Mouse (Mus musculus) skeletal muscle tissue, adult 2 months (tissue): Measurements from ENCODE around the gene Btg3.

Experiments used
- DNase-seq: peaks from one replicate; pipeline ENCODE4 v3.0.0-alpha.2; 2012; ENCODE audit warnings: low read depth, low spot score

Btg3 gene

DNA sequence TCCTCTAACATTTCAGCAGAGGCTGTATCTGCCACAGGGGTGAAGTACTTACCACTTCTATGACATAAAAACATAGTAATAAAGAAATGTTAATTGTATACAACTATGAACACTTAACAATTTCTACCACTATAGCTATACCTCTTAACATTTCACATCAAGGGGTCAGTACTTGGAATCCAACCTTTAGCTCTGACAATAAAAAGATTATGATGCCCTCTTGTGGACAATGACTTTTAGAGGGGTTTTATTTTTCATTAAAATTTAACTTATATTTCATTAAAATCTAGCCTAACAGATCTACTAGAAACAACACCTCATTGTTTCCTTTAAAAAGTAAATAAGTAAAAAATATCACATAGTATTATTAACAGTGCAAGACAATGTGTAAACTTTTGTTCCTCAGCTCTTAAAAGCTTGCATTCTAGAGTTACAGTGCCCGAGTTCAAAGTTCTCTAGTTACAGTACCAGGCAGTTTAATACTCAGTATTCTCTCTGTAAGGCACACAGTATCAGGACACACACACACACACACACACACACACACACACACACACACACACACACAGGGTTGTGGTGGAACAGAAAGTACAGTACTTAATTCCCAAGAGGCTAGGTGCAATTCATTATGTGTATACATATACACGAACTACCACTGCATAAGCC, 30.2 kb downstream of the Btg3 start:
- no peak for DNase-seq

DNA sequence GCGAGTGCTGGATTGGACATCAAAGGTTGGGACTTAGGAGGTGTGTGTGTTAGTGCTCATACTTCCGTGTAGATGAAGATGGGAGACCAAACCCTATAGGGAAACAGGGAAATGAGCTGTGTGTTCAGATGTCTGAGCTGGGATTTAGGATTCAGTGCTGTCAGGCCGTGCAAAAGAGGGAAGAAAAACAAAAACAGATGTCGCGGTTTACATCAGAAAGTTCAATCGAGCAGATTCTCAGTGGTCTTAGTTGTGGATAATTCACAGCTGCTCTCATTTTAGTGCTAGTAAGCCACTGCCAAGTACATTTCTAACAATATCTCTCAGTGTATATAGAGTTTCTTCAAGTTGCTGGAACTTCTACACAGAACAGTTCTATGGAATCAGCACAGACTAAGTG, 33.2 kb downstream of the Btg3 start:
- DNase-seq = no peak

DNA sequence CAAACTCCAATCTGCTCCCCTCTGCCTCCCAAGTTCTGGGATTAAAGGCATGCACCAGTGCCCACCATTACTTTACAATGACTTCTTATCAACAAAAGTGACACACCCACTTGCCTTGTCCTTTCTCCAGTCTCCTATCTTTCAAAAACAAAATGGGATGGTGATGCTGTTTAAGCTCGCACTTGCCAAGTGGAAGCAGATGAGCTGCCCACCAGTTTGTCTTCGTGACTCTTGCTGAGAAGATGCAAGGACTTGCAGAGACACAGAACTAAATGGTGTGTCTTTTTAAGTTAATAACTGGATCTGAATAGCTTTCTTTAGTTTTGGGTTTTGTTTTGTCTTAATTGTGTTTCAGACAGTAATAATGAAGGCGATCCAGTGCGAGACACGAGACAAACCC, 34.2 kb downstream of the Btg3 start:
- no peak for DNase-seq

DNA sequence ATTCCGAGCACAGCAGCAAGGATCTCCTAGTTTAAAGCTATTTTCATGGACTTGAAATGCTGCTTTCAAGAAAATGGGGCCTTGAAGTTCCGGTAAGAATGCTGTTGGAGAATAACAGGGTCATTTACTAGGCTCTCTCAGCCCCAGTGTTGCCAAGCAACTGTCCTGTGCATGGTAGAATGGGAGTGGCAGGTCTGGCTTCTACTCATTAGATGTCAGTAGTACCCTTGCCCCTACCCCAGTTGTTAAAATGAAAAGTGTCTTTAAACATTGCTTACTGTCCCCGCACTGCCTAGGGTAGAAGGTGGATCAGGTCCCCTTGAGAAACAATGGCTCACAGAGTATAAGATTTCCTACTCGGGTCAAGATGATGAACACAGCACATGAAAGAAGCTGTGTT, 35.6 kb downstream of the Btg3 start:
- no peak for DNase-seq

DNA sequence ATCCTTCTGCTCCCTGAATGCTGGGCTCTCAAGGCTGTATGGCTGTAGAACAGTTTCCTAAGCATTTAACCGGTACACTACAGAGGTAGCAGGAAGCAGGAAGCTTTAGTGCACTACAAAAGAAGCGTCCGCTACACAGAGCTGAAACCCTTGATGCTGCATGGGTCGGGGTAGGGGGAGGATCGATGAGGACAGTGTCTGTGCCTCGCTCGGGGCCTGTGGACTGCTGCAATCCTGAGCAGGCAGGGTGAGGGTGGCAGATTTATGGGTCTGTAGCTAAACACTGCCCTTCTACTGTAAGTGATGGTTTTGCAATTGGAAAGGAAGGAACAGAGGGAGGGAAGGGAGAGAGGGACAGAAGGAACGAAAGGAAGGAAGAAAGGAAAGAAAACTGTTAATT, 39.8 kb downstream of the Btg3 start:
- no peak for DNase-seq

DNA sequence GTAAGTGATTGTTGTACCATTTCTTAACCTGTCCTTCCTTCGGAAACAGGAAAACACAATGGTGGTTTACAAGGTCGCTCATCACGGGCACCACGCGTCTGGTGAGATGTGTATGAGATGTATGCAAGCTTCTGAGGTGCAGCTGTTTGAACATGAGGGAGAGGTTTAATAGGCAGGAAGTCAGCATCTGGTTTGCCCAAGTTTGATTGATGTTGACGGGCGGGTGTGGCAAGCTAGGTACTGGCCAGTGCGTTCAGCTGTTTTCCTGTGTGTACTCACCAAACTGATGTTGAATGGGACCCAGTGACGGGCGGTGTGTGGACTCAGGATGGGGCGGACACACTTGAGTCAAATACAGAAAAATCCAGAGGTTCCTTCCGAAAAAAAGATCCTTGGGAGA, 49.0 kb downstream of the Btg3 start:
- no peak for DNase-seq

DNA sequence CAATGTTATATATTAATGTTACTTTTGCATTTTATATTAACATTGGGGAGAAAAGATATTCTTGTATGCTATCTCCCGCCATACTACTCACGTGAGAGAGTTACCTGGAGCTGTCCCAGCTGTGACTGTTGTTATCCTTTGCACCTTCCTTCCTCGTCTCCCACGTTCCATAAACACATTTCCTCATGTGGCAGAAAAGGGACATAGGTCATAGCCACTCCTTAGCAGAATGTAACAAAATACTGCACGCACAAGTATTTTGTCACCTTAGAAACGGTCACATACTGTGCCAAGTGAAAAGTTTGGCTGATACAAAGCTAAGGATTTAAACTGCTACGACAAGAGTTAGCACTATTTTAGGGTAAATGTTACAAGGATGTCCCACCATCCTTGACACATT, 49.4 kb downstream of the Btg3 start:
- DNase-seq = no peak

DNA sequence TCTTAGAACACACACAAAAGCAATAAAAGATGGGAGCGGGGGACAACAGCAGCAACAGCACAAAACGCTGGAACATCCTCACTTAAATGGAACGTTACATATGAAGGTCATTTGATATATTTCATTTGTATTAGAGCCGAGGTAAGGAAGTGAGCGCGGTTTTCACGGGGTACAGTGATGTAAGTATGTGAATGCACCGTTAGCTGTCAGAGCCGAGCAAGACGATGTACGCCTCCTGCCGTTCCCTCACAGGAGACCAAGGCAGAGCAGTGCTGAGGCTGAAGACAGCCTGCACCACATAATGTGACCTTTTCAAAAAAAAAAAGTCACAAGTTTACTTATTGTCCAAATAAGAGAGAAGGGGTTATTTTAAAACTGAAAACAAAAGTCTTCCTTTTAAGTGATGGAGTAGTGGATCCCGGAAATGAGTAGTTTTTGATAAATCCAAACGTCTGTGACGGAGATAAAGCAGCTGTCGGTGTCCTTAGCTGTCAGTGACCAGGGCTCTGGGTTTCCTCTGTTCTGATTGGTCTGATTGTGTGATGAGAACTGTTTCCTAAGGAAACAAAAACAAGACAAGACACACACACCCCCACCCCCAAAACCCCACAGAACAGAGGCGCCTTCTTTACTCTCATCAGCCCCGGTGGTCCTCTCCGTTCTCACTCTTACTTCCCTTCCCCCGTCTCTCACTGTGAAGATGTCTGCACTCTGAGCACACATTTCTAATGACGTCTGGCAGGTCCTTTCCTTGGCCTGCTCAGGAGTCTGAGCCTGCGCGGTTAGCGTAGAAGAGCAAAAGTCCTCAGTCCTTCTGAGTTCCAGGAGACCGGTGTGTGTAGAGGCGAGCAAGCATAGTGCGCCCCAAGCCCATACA, 50.8 kb downstream of the Btg3 start:
- no peak for DNase-seq

DNA sequence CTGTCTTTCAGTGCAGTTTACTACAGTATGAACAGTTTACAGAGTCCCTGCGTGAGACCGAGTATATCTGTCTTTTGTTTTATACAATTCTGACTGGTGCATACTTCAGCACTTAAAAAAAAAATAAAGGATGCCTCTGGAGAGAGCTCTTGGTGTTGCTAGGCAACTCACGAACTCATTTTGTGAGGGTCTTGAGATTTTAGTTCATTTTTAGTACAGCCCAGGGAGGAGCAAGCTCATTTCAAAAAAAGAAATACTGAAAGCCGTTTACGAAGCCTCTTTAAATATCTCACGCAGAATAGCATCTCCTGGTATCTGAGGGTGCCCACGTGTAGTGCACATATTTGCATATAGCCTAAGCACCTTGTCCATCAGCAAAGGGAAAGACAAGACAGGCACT, 54.9 kb downstream of the Btg3 start:
- no peak for DNase-seq

DNA sequence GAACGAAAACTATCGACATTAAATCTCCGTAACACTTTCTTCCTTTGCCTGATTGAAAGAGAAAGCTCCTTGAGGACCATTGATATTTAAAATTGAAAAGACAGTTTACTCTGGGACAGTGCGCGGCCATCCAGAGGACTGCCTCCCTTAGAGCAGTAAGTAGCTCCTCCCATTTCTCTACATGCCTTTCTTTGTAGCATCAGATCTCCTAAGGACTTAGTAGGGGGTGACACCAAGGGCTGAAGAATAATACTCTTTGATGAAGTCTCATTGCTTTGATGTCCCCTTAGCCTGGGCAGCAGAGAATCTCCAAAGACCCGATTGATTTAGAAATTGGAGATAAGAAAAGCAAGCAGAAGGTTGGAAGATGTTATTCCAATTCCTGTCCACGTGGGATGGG, 55.4 kb downstream of the Btg3 start:
- DNase-seq = no peak

DNA sequence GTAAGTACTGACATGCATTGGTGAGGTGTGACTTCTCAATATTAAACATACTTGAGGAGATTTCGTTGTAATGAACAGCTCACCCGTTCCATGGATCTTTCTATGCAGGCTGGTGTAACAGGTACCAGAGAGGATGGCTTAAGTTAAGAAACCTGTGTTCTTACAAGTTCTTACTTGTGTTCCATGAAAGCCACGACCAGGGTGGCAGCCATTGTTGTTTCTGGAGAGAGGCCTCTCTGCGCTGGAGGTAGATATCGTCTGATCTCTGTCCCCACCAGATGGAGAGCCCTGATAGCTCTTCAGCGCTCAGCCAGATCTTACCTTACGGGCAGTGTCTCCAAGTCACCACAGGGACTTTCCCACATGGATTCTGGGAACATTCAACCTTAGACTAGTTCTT, 57.3 kb downstream of the Btg3 start:
- DNase-seq = no peak

DNA sequence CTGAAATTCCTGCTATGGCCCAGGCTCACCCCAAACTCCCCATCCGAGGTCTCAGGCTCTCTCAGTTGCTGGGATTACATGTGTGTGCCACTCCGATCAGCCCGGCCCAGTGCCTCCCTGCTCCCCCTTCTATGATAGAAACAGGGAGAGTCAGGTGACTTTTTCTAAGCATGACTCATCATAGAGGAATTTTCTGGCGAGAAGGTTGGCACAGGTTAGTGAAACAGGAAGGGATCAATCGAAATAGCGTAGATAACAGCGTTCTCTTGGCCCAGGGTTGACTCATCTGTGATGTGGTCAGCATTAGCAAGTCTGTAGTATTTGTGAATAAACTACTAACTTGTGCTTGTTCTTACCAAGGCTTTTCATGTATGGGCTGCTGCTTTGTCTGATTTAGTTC, 59.0 kb downstream of the Btg3 start:
- DNase-seq = no peak

DNA sequence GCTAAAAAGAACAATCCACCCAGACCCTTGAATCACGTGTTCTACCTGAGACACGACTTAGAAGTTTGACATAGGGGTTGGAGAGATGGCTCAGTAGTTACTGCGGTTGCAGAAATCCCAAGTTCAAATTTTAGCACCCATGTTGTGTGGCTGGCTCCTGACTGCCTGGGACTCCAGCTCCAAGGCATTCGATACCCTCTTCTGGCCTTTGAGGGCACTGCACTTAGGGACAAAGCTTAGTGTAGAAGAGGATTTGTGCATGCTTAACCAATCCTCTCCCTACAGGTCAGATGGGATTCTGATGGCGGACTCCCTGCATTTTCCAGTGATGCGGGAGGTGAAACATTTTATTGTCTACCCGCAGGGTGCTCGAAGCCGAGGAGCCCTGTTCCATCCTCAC, 60.1 kb downstream of the Btg3 start:
- DNase-seq = peak; percentile 22

DNA sequence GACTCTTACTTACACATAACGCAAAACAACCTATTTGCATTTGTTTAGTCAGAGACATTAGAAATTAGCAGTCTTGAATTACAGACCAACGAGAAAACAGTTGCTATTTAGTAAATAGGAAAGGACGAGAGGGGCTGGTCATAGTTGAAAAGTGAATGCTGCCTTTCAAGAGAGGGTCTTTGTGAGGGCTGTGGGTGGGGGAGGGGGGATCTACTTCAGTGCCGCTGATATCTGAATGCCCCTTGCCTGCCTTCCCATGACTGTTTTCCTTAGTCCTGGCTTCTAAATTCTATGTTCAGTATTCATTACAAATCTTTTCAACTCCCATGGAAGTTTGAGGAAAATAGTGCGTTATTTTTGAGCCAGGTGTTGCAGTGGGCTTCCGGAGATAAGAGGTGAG, 63.0 kb downstream of the Btg3 start:
- DNase-seq = no peak

DNA sequence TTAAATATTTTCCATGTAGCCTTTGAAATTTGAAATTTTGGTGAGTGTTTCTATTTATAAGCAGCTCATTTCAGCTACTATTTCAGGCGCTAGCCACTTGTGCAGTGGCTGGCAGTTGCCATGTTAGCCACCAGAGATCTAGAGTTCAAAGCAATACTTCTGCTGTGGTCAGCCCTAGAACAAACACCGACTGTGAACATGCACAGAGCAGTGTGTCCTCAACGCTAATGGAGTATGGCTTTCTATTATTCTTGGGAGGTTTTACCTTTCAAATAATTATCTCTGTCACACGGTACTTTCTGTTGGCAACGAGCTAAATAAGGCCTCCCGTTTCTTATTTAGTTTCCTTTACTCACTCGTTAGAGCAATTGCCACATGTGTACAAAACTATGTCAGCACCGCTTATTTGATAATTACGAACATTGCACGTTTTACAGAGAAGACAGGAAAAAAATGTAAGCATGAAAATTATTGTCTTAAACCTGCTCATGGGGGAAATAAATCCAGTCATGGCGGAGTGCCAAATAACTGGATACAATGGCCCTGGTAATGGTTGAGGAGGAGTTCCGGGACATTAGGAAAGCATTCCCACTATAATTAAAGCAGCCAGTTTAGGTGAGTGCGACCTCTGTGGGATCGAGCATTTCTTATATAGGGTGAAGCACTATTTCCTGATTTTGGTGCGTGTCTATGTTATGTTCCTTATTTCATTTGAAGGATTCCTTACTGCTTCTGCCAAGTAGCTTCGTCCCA, 63.7 kb downstream of the Btg3 start:
- no peak for DNase-seq

DNA sequence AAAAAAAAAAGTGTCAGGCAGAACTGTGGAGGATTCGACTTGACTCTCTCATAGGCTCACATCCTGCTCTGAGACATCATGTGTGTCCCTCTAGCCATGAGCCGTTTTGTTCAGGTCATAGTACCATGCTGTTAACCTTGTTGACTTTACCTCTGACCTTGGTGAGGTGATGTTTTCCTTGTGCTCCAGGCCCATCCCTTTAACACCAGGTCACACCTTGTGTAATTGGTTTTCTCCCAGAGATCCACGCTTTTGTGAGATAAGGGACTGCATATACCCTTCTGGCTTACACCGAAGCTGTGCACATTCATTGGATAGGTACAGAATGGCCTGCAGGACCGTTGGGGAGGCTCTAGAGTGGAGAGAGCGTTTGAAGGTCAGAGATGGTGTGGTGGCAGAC, 67.7 kb downstream of the Btg3 start:
- DNase-seq = no peak

DNA sequence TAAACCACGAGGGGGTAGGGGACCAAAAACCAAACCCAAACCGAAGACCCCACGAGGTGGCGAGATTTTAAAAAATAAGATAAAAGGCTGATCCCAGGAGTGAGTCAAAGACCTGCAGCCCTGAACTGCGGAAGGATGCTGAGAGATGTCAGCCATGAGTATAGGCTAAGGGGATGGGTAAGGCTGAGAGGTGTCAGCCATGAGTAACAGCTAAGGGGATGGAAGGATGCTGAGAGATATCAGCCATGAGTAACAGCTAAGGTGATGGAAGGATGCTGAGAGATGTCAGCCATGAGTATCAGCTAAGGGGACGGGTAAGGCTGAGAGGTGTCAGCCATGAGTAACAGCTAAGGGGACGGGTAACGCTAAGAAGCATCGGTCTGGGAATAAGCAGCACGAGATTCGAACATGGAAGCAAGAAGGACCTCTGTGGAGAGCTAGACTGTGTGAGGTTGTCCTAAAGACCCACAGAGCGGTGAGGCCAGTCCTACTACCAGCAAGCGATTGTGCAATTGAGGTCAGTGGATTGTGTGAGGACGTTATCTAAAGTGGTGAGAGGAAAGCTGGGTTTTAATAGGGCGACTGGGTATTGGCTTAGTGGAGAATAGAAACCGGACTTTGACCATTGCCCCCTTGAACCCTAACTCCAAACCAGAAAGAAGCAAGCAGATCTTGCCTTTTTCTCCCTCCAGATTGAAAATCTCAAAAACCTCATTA, 69.4 kb downstream of the Btg3 start:
- DNase-seq = no peak

DNA sequence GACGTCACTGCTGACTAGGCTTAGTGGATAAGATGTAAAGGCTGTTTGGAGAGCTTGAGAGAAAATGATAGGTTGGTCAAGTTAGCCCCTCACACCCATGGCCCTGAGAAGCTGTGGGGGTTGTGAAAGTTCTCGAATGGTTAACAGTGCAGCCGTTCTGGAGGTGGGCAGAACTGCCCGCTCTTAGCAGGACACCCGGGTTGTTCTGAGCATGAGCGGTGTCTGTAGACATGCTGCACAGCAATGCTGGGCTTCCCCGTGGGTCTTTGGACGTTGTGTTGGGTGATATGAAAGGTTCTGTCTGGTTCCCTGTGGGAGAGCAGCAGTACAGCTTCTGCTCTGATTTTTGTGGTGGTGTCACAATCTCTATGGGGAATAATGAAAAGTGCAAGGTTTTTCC, 70.4 kb downstream of the Btg3 start:
- no peak for DNase-seq

DNA sequence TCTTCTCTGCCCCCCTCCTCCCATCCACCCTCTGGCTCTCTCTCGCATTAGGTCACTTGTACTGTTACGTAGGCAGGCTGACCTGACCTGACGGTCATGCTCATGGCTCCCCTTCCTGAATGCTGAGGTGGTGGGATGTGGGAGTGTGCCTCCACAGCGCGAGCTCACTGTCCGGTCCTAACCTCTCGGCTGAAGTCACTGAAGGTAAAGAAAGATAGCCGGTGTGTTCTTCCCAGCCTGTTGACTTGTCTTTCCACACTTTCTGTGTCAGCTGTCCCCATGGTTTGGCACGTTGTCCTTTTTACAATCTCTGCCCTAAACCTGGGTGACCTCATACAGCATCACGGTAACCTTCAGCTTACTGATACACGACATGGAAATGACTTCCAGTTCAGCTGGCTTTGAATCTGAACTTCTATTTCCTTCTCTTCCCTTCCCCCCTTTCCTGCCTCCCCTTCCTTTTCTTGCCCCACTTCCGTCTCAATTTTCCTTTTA, 71.3 kb downstream of the Btg3 start:
- DNase-seq = no peak

DNA sequence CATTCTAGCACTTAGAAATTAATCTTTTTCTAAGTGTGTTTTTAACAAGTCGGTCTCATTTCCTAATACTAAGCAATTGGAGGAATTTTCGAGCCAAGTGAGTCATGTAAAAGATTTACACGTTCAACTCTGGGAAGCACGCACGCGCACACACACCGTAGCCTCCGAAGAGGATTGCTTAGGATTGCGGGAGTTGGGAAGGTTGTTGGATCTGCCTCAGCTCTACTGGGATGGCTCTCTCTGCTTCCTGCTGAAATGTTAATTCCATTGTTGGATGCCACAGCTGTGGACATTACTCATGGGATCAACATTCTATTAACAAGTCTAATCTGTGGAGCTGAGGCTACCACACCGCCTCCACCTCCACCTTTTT, 74.3 kb downstream of the Btg3 start:
- DNase-seq = no peak

DNA sequence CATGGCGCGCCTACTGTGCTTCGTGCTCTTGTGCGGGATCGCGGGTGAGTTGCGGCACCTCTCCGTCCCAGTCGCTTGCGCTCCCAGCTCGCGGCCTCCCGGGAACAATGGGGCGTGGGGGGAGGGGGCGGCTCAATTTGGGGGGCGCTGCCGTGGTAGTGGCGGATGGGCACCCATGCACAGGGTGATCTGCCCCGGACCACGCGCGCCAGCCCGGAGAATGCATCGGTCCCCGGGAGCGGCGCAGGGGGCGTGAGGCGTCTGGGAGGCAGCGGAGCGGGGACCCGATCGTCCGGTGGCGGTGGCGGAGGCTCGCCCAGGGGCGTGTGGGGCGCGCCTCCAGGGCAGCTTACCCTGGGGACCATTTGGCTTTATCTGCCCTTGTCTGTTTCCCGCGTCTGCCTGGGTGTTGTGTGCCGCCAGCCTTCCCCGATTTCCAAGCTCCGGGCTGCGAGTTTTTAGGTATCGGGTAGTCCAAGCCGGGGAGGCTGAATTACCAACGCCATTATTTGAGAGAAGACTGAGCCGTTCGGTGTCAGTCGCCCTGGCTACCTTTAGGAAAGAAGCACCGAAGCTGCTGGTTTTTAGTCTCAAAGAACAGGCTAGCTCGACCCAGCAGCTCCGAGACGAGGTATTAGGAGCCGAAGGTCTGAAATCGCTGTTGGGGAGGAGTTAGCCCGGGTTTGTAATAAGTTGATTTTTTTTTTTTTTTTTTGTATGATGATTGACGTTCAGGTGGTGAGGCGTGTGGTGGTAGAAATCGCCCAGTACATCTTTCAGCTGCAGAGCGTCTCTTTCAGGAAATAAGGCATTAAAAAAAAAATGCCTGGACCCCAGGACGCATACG, 74.9 kb downstream of the Btg3 start:
- no peak for DNase-seq
